Mouse (Mus musculus) kidney, postnatal 25 days (tissue): ENCODE measurements at regions not wholly inside any gene's neighbourhood (a gene's known extent, or its start where the extent isn't known, plus 50 kb on each side); places are given as distances from the start of the nearest gene placed in this dataset.
"Not testable (repeated sequence)": the region's sequence is repeated elsewhere in the genome, so short reads cannot be mapped to it uniquely, and the experiment has no call there.

Experiments
- DNase-seq, 2 experiments: peaks; one replicate each; pipeline ENCODE4 v3.0.0; 2021; ENCODE audit warnings: mixed read lengths in 2 of 2

DNA sequence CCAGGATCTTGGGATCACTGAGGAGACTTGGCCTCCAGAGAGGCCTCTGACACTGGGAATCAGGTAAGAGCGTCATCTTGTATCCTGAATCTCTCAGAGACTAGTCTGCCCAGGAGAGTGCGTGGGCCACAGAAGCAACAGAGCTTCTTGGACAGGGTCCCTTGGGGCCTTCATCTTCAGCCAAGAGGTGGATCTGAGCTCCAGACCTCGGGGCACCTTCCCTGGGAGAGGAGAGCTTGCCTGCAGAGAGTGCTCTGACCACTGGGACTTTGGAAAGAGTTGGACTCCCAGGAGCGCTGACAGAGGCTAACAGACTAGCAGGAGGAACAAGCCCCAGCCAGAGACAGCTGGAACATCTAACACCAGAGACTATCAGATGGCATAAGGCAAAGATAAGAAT, 73.9 kb upstream of the Gm15319 start:
- peak; percentile 22 to 71 for DNase-seq

- DNase-seq, result not testable (repeated sequence)
Observed at GRCm38 (mm10) chr8:20433236-20433635, 70.2 kb upstream of the Gm15319 start.

GRCm38 (mm10) chr8:20429469-20429868, 66.5 kb upstream of the Gm15319 start:
- DNase-seq, result peak; percentile 2 to 26

- DNase-seq, result not testable (repeated sequence)
Observed at GRCm38 (mm10) chr8:20424903-20425222, 61.9 kb upstream of the Gm15319 start.

DNA sequence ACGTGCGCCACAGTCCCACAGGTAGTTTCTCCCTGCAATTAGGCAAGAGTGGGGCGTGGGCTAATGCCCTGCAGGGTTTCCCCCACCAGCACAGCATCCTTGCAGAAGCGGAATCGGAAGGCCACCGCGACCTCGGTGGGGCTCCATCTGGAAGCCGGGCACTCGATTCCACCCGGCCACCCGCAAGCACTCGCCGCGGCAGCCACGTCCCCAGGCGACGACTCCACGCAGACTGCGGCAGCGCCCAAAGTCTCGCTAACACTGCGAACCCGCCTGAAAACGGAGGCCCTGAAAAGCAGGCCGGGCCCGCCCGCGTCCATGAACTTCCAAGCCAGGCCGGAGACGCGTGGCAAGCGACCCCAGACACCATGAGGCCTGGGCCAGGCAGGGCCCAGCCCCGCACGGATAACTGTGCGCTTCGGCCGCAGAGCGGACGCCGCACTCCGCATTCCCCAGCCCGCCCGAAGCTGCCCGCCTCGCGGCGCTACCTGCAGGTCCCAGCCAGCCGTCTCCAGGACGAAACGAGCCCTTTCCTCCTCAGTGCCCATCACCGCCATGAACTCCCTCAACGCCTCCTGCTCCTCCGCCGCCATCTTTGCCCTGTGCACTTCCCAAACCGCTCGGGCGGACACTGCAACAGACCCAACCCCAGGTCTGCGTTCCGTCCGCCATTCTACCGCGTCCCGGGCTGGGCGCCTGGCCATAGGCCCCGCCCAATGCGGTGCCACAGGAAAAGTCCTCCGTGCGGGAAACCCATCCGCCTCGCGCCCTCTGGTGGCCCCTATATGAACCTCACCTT, 61.3 kb upstream of the Gm15319 start:
- peak; percentile 100 for DNase-seq

DNA sequence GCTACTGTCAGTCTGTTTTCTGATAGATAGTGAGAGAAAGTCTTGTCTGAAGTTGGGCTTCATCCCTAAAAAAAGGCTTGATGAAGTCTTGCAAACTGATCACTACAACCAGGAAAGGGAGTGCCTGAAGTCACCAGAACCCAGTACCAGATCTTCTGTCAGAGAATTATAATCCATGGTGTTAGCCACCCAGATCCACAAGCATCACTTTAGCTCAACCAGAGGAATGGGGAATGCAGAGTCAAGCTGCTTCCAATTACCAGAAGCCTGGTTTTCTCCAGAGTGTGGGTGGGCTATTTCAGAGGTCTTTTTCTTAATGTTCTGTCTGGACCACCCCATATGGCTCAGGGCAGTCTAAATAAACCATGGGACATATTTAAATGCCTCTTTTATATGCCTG, 57.8 kb upstream of the Gm15319 start:
- DNase-seq, result peak in 1 of 2 experiments; percentile 1
